Mouse (Mus musculus) bone marrow macrophage, adult 2 months (primary cell): ENCODE measurements around the gene Kcp.

Experiments
- CTCF ChIP-seq: IDR thresholded peaks from 2 replicates; pipeline ENCODE4 v1.5.1; 2012; ENCODE audit warnings: low read depth, mild to moderate bottlenecking, low read length, moderate library complexity
- POLR2A ChIP-seq: IDR thresholded peaks from 2 replicates; pipeline ENCODE4 v1.6.1; 2012; ENCODE audit warnings: mild to moderate bottlenecking, low read depth, low read length, borderline replicate concordance

- TF ChIP-seq CTCF (no peak), POLR2A (no peak)
Observed at GRCm38 (mm10) chr6:29507447-29508309, at the start of gene Kcp.
